Mouse (Mus musculus): Measurements from ENCODE around the gene Snx6.
"Not testable (repeated sequence)": the region's sequence is repeated elsewhere in the genome, so short reads cannot be mapped to it uniquely, and the experiment has no call there.

DNA sequence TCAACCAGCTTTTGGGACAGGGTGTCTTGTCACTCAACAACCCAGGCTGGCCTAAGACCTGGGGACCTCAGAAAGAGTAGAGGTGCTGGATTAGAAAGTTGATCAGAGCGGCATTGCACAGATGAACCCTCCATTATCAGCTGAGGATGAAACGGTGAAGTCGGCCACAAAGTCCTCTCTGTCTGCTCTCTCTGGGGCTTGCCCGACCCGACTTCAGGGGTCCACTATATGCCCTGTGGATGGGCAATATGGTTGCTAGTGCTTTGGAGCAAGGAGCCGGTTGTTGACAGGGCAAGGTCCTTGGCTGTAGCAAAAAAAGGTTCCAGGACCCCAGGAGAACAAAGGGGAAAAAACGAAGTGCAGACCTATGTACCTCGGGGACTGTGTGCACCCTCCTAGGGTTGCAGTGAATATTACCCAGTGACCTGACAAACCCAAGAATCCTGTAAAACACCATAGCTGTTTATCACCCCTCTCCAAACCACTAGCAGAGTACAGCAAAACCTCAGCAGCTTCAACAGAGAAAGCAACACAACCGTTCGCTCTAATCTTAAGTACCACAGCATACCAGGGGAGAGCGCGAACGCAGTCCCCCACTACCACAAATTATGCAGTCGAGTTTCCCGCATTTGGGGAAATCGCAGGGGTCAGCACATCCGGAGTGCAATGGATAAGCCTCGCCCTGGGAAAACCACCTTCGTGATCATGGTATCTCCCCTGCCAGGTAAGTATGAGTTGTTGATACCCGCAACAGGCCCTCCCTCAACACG, 57.4 kb downstream of the Snx6 start:
- not testable (repeated sequence) for TF ChIP-seq CTCF (IDR thresholded peaks at IDR 0.05; ENCODE audit: low read depth, low read length); POLR2A (IDR thresholded peaks at IDR 0.05; ENCODE audit: borderline replicate concordance, low read depth, low read length)

Measured in bone marrow macrophage, adult 2 months (primary cell).